Mouse (Mus musculus) heart, postnatal 0 days (tissue): ENCODE data around the gene Gli2.

Experiments used
- CTCF ChIP-seq: IDR thresholded peaks from 2 replicates; pipeline ENCODE4 v1.5.1; 2016; ENCODE audit warnings: antibody characterized with exemption, control low read depth, low read depth
- EP300 ChIP-seq: IDR thresholded peaks from 2 replicates; pipeline ENCODE4 v1.6.1; 2016; ENCODE audit warnings: antibody characterized with exemption, low read depth

DNA sequence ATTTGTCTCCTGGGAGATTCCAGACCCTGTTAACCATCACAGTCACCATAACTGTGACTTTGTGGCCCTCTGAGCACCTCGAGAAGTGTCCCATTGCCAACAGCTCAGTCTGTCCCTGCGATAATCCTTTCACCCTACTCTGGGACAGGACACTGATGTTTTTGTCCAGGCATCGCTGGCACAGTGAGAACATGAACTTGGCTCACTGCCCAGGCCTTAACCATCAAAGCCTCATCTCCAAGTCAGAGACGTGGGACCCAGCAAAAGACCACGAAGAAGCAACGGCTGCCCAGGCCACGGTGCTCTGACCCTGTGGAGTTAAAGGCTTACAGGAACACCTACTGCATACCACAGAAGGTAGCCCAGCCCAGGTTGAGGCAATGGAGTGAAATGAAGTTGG lies 72.8 kb downstream of the Gli2 start:
- TF ChIP-seq CTCF (no peak), EP300 (no peak)
